Mouse (Mus musculus): ENCODE results near the gene Hist1h3a. TPM values are rescaled to one million over a fixed set of nuclear protein-coding genes. Genes with fewer than 3 reads are reported as not detected.

Gene Hist1h3a
- polyA plus RNA-seq (2012; rRNA removed), result 15.6 and 21.5 TPM in 2 replicates

GRCm38 (mm10) chr13:23761871-23762821 is at the start of gene Hist1h3a:
Gene Hist1h3a, minus strand, starts transcription at chr13:23762386.

GRCm38 (mm10) chr13:23806422-23807052 is 44.4 kb upstream of the Hist1h3a start, which contains the start of gene Slc17a2:
Gene Slc17a2, plus strand, starts transcription at chr13:23806993.

GRCm38 (mm10) chr13:23769613-23770012 is 7.4 kb upstream of the Hist1h3a start, which contains the start of gene Trim38:
Gene Trim38, plus strand, starts transcription at chr13:23769913.

DNA sequence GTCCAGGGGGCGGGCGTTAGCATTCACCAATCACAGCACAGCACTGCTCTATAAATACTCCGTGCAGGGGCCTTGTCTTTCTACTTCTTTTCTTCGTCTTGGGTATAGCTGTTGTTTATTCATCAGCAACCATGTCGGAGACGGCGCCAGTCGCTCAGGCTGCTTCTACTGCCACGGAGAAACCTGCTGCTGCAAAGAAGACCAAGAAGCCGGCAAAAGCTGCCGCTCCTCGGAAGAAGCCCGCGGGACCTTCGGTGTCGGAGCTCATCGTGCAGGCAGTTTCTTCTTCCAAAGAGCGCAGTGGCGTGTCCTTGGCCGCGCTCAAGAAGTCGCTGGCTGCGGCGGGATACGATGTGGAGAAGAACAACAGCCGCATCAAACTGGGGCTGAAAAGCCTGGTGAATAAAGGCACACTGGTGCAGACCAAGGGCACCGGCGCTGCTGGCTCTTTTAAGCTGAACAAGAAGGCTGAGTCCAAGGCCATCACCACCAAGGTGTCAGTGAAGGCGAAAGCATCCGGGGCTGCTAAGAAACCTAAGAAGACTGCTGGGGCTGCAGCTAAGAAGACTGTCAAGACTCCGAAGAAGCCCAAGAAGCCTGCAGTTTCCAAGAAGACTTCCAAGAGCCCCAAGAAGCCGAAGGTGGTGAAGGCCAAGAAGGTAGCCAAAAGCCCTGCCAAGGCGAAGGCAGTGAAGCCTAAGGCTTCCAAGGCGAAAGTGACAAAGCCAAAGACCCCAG is 1.6 kb upstream of the Hist1h3a start, which contains the start of gene Hist1h1a:
Hist1h1a (plus strand) TSS at position 81 of the 738 bp plus-strand sequence.

GRCm38 (mm10) chr13:23760972-23761864 is 968 bp downstream of the Hist1h3a start, which contains the start of gene Hist1h4a:
Gene Hist1h4a, minus strand, starts transcription at chr13:23761230.

DNA sequence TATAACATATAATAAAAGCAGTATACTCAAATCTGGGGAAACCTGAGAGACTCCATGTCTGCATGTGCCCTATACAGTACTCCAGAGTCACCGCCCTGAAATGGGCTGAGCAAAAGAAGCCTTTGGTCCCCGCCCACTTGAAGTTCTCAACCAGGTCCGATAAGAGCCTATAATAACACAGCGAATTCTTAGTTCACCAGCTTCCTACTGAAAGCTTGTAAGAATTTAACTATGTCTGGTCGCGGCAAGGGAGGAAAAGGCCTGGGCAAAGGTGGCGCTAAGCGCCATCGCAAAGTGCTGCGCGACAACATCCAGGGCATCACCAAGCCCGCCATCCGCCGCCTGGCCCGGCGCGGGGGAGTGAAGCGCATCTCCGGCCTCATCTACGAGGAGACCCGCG is 5.4 kb downstream of the Hist1h3a start, which contains the start of gene Hist1h4b:
Hist1h4b (plus strand) TSS at position 224 of the 400 bp plus-strand sequence.

DNA sequence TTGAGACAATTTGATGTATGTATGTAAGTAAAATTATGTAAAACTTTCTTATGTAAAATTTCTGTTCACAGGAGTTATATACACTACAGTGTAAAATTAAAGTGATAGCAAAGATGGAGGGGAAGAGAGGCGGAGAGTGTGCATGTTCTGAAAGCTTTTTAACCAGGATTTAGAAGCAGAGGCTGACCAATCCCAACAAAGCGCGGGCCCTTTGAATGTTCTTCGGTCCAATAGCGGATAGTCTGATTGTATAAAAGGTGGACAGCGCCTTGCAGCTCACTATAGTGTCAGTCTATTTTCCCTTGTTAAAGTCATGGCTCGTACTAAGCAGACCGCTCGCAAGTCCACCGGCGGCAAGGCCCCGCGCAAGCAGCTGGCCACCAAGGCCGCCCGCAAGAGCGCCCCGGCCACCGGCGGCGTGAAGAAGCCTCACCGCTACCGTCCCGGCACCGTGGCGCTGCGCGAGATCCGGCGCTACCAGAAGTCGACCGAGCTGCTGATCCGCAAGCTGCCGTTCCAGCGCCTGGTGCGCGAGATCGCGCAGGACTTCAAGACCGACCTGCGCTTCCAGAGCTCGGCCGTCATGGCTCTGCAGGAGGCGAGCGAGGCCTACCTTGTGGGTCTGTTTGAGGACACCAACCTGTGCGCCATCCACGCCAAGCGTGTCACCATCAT is 10.0 kb downstream of the Hist1h3a start, which contains the start of gene Hist1h3b:
Hist1h3b (plus strand) TSS at position 201 of the 675 bp plus-strand sequence.

DNA sequence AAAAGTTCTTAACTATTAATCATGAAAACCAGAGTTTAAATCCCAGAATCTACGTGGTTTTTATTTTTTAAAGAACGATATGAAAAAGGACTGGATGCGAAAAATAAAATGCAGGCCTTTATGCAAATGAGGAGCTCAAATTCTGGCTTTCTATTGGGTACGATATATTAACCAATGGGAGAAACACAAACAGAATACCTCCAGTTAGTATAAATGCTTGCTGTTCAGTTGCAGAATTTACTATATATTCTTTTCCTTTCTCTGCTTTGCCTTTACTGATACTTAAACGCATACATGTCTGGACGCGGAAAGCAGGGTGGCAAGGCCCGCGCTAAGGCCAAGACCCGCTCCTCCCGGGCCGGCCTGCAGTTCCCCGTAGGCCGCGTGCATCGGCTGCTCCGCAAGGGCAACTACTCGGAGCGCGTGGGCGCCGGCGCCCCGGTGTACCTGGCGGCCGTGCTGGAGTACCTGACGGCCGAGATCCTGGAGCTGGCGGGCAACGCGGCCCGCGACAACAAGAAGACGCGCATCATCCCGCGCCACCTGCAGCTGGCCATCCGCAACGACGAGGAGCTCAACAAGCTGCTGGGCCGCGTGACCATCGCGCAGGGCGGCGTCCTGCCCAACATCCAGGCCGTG is 11.2 kb downstream of the Hist1h3a start, which contains the start of gene Hist1h2ab:
Hist1h2ab (plus strand) TSS at position 288 of the 639 bp plus-strand sequence.

GRCm38 (mm10) chr13:23746201-23747080 is 15.7 kb downstream of the Hist1h3a start, which contains the start of gene Hist1h2bb:
Gene Hist1h2bb, plus strand, starts transcription at chr13:23746734.

GRCm38 (mm10) chr13:23745381-23746161 is 16.6 kb downstream of the Hist1h3a start, which contains the start of gene Hist1h3c:
Gene Hist1h3c, minus strand, starts transcription at chr13:23745602.

GRCm38 (mm10) chr13:23738677-23739068 is 23.5 kb downstream of the Hist1h3a start, which contains the start of gene Hist1h1c:
Gene Hist1h1c, plus strand, starts transcription at chr13:23738808.

Other genes with a start within 250 kb of the Hist1h3a start
- gene Hist1h4h, start 231.3 kb downstream of the Hist1h3a start, polyA plus RNA-seq (2012; rRNA removed), result 14.7 and 20.5 TPM in 2 replicates
- gene Hist1h2af, start 228.5 kb downstream of the Hist1h3a start, polyA plus RNA-seq (2012; rRNA removed), result 187 and 225 TPM in 2 replicates
- gene Hist1h3g, start 227.0 kb downstream of the Hist1h3a start, polyA plus RNA-seq (2012; rRNA removed), result 16.6 and 25.3 TPM in 2 replicates
- 2.4 and 4.0 TPM in 2 replicates for gene Hist1h2bh, start 219.0 kb downstream of the Hist1h3a start, polyA plus RNA-seq (2012; rRNA removed)
- gene Hist1h3f, start 218.3 kb downstream of the Hist1h3a start, polyA plus RNA-seq (2012; rRNA removed), result 2.5 and 3.5 TPM in 2 replicates
- 10.2 and 14.3 TPM in 2 replicates for gene Hist1h4f, start 210.7 kb downstream of the Hist1h3a start, polyA plus RNA-seq (2012; rRNA removed)
- gene Hist1h1d, start 209.1 kb downstream of the Hist1h3a start, polyA plus RNA-seq (2012; rRNA removed), result 0.30 and 0.45 TPM in 2 replicates
- 20.2 and 31.1 TPM in 2 replicates for gene Hist1h3e, start 200.0 kb downstream of the Hist1h3a start, polyA plus RNA-seq (2012; rRNA removed)
- gene Hist1h2ae, start 191.2 kb downstream of the Hist1h3a start, polyA plus RNA-seq (2012; rRNA removed), result 9.2 and 10.5 TPM in 2 replicates
- gene Hist1h2bg, start 191.0 kb downstream of the Hist1h3a start, polyA plus RNA-seq (2012; rRNA removed), result 17.6 and 25.1 TPM in 2 replicates
- gene Hist1h2bf, start 188.2 kb downstream of the Hist1h3a start, polyA plus RNA-seq (2012; rRNA removed), result 7.5 and 10.9 TPM in 2 replicates
- 4.5 and 5.4 TPM in 2 replicates for gene Hist1h2ad, start 188.0 kb downstream of the Hist1h3a start, polyA plus RNA-seq (2012; rRNA removed)
- gene Hist1h3d, start 186.6 kb downstream of the Hist1h3a start, polyA plus RNA-seq (2012; rRNA removed), result 14.9 and 24.5 TPM in 2 replicates
- gene Hist1h4d, start 180.8 kb downstream of the Hist1h3a start, polyA plus RNA-seq (2012; rRNA removed), result 6.8 and 9.8 TPM in 2 replicates
- gene Hist1h2be, start 141.3 kb downstream of the Hist1h3a start, polyA plus RNA-seq (2012; rRNA removed), result 2.1 and 2.5 TPM in 2 replicates
- 5.2 and 7.1 TPM in 2 replicates for gene Hist1h1e, start 139.8 kb downstream of the Hist1h3a start, polyA plus RNA-seq (2012; rRNA removed)
- gene Hist1h2ac, start 78.4 kb downstream of the Hist1h3a start, polyA plus RNA-seq (2012; rRNA removed), result 1.2 and 1.3 TPM in 2 replicates
- 25.7 and 29.8 TPM in 2 replicates for gene Hist1h2bc, start 78.2 kb downstream of the Hist1h3a start, polyA plus RNA-seq (2012; rRNA removed)
- gene Hist1h1t, start 66.6 kb downstream of the Hist1h3a start, polyA plus RNA-seq (2012; rRNA removed), result 0.16 TPM in 1 of 2 replicates, not detected in the other
- gene Hist1h4c, start 63.9 kb downstream of the Hist1h3a start, polyA plus RNA-seq (2012; rRNA removed), result 7.0 and 8.6 TPM in 2 replicates
- 2.3 and 2.4 TPM in 2 replicates for gene Hfe, start 51.5 kb downstream of the Hist1h3a start, polyA plus RNA-seq (2012; rRNA removed)
- 12.2 and 12.7 TPM in 2 replicates for gene Hist1h1c, start 23.6 kb downstream of the Hist1h3a start, polyA plus RNA-seq (2012; rRNA removed)
- 19.7 and 29.1 TPM in 2 replicates for gene Hist1h3c, start 16.8 kb downstream of the Hist1h3a start, polyA plus RNA-seq (2012; rRNA removed)
- gene Hist1h2bb, start 15.7 kb downstream of the Hist1h3a start, polyA plus RNA-seq (2012; rRNA removed), result 6.1 and 9.8 TPM in 2 replicates
- gene Hist1h2ab, start 11.3 kb downstream of the Hist1h3a start, polyA plus RNA-seq (2012; rRNA removed), result 24.0 and 28.7 TPM in 2 replicates
- 26.1 and 47.9 TPM in 2 replicates for gene Hist1h3b, start 10.1 kb downstream of the Hist1h3a start, polyA plus RNA-seq (2012; rRNA removed)
- 20.0 and 24.9 TPM in 2 replicates for gene Hist1h4b, start 5.4 kb downstream of the Hist1h3a start, polyA plus RNA-seq (2012; rRNA removed)
- 8.6 and 12.5 TPM in 2 replicates for gene Hist1h4a, start 1.2 kb downstream of the Hist1h3a start, polyA plus RNA-seq (2012; rRNA removed)
- 3.5 and 4.3 TPM in 2 replicates for gene Hist1h1a, start 1.3 kb upstream of the Hist1h3a start, polyA plus RNA-seq (2012; rRNA removed)
- 0.02 TPM in 1 of 2 replicates, not detected in the other for gene Trim38, start 7.5 kb upstream of the Hist1h3a start, polyA plus RNA-seq (2012; rRNA removed)
- not detected in 2 replicates for gene Slc17a2, start 44.6 kb upstream of the Hist1h3a start, polyA plus RNA-seq (2012; rRNA removed)
- gene Slc17a3, start 77.0 kb upstream of the Hist1h3a start, polyA plus RNA-seq (2012; rRNA removed), result 0.01 TPM in 1 of 2 replicates, not detected in the other
- gene Slc17a1, start 105.4 kb upstream of the Hist1h3a start, polyA plus RNA-seq (2012; rRNA removed), result not detected in 2 replicates
- gene Slc17a4, start 152.6 kb upstream of the Hist1h3a start, polyA plus RNA-seq (2012; rRNA removed), result not detected in 2 replicates
- gene Hist1h2ba, start 171.8 kb upstream of the Hist1h3a start, polyA plus RNA-seq (2012; rRNA removed), result not detected in 2 replicates
- gene Hist1h2aa, start 172.1 kb upstream of the Hist1h3a start, polyA plus RNA-seq (2012; rRNA removed), result not detected in 2 replicates
- 1.2 and 1.5 TPM in 2 replicates for gene Scgn, start 228.8 kb upstream of the Hist1h3a start, polyA plus RNA-seq (2012; rRNA removed)